In the genomic region with DNA sequence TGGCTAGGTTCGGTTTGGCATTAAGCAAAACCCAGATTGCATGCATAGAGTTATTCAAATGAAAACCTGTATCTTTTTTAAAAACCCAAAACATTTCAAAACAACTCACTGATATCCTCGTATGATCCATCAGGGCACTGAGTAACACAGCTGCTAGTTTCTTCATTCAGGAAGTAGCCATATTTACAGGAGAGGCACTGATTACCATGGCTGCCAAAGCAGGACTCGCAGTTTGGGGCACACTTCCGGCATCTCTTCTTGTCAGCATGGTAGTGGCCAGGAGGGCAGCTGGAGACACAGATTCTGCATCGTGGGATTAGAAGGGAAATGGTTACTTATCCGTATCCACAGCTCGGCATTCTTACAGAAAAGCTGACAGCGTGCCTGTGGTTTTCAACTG, we compare ENCODE assay signal across 12 mouse cellular contexts.
"Had no signal": no experiment of that assay in that cellular context is flagged by ENCODE, and none has a peak within 500 bp of the region (broad histone marks: within the 10 kb centered on the region; RNA-seq: fewer than 3 reads in every experiment).

No protein-coding gene starts in this region.

- H3K9me3 ChIP-seq: liver, embryonic 13.5 days had no signal

- H3K36me3 ChIP-seq: liver, embryonic 13.5 days had no signal

- DNase-seq: kidney, postnatal 25 days; liver, embryonic 13.5 days; lung, adult 2 months; lung, postnatal 14 days; lung, postnatal 4 days; midbrain, embryonic 14.5 days; thymus, adult 18-20 months; thymus, postnatal 36 days had no signal

- H3K4me1 ChIP-seq: liver, embryonic 13.5 days had no signal

- H3K4me3 ChIP-seq: layer of hippocampus, adult 2 months; left cerebral cortex, adult 2 months; liver, embryonic 13.5 days had no signal

- H3K9ac ChIP-seq: liver, embryonic 13.5 days had no signal

- H3K4me2 ChIP-seq: liver, embryonic 13.5 days; midbrain, embryonic 11.5 days had no signal

- H3K27ac ChIP-seq: kidney, postnatal 0 days; layer of hippocampus, adult 2 months; left cerebral cortex, adult 2 months; liver, embryonic 13.5 days had no signal

- H3K27me3 ChIP-seq: liver, embryonic 13.5 days had no signal
